Mouse (Mus musculus) left cerebral cortex, adult 18-20 months (tissue): ENCODE data around the gene Hey2. TPM values are rescaled to one million over a fixed set of nuclear protein-coding genes. Genes with fewer than 3 reads are reported as not detected.

Experiments used
- DNase-seq, 2 experiments: peaks; one replicate each; pipeline ENCODE4 v3.0.0; 2021 to 2022; ENCODE audit warnings: low spot score in 2 of 2, mixed read lengths in 1 of 2
- total RNA-seq, 2 experiments: library from RNA; stranded (reverse); gene quantifications; 2 replicates each; pipeline ENCODE4 v1.2.3; 2021

Gene Hey2
- total RNA-seq, 2 experiments from 2014 or later: 6.1 to 6.6 TPM

DNA sequence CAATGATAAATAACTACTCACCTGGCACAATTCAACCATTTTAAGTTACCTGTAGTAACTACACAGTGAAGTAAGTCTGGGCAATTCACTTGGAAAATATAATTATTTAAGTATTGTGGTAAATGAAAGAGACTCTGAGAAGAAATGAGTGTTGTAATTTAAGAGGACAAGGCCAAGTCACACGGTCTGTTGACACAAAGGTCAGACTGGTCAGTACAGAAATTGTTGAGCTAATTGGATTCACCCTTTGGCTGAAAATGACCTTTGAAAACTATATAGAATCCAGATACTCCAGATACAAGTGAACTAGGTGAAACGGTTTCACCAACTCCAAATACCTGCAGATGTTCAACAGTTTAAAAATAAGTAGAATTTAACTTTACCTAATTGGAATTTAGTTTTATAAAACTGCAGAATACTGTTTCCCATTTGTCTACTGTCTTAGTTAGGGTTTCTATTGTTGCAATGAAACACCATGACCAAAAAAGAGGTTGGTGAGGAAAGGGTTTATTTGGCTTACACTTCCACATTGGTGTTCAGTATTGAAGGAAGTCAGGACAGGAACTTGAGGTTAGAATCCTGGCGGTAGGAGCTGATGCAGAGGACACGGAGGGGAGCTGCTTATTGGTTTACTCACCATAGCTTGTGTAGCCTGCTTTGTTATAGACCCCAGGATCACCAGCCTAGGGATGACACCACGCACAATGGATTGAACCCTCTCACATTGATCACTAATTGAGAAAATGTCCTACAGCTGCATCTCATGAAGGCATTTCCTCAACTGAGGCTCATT, 45.9 kb downstream of the Hey2 start:
- no peak for DNase-seq

DNA sequence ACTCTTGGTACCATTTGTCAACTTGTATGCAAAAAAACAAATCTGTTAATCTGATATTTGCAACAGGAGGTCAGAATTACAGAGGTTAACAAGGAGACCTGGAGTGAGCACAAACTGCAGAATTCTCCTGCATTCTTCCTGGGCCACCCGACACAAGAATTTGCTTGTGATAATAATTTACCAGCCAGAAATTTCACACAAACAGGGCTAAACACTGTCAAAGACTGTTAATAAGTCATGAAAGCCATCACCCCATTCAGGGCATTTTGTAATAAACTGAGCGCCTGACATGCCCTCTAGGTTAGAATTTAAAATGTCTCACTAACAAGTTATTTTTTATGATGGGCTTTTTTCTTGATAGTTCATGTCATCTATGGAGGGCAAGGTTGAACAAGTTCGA, 51.6 kb downstream of the Hey2 start:
- DNase-seq: no peak

DNA sequence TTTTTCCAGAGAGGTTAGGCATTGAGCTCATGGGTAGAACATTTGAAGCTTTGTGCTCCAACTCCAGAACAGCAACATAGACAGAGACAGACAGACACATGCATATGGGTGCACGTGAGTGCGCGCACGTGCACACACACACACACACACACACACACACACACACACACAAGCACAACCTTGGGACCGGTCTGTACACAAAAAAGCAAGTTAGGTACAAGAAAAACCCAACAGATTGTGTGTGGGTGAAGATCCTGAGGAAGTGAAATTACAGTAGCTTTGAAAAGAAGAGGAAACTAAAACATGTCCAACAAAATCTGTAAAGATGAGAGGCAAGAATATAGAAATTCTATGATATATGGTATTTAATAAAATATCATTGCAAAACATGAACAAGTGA, 53.1 kb downstream of the Hey2 start:
- DNase-seq: no peak

DNA sequence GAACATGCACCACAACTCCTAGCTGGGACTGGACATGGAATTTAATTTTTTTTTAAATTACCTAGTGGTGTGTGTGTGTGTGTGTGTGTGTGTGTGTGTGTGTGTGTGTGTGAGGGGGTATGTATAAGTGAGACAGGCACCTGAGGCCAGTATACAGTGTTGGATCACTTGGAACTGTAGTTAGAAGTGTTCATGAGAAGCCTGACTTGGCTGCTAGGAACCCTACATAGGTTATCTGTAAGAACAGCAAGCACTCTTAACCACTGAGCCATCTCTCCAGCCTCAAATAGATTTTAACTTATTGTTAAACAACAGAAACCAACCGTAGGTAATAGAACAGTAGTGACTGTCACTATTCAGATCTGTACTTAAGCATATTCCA, 54.3 kb downstream of the Hey2 start:
- no peak for DNase-seq

DNA sequence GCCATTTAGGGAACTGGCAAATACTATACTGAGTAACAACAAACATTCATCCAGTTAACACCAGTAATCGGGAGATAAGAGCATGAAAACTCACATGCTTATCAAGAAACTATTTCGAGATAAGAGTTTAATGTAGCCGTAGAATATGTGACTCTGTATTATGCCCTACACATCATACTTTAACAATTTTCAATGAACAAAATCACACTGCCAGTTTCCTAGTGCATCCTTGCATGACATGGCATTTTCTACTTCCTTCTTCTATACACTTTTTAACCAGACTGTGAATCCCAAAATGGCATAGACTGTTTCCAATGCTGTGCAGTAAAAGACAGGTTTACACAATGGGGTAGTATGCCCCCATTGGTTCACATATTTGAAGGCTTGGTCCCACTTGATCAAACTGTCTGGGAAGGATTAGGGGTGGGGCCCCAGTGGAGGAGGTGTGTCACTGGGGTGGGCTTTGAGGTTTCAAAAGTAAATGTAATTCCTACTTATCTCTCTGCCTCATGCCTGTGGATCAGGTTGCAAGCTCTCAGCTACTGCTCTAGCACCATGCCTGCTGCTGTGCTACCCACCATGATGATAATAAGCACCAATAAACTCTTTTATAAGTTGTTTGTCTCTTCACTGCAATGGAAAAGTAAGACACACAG, 54.8 kb downstream of the Hey2 start:
- DNase-seq: no peak

DNA sequence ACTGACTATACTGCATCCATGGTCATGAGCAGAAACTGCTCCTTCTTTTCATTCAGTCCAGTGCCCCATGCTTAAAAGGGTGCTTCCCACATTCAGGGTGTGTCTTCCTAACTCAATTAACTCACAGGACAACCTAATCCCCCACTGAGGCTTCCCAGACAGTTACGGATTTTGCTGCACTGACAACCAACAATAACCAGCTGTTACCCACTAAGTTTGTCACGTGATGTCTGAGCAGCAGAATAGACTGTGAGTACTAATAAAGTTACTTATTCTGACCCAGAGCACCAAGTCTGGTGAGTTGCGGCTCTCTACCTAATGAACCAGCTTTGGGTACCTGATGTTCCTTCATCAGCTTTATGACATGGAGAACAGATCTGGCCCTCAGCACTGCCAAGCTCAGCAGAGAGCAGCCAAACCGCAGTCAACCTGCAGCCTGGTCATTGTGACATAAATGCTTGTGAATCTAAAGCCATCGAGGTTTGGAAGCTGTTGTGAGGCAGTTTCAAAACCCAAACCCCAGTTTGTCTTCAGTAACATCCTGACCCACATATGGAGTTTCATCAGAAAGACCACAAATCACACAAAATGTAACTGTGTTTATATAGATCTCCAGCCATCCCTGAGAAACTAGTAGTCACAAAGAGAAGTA, 56.4 kb downstream of the Hey2 start:
- DNase-seq: no peak

Other genes with a start within 250 kb of the Hey2 start
- gene Trmt11, start 242.1 kb downstream of the Hey2 start, total RNA-seq: 1 to 10 TPM; 9.7 to 9.9 TPM
- gene Hint3, start 213.2 kb downstream of the Hey2 start, total RNA-seq: 10 to 100 TPM; 48.9 to 49.9 TPM
- 100 to 1,000 TPM in 1 of 2 experiments, 10 to 100 TPM in 1; 97.6 to 103 TPM for gene Ncoa7, start 39.5 kb downstream of the Hey2 start, total RNA-seq